Mouse (Mus musculus) embryonic facial prominence, embryonic 12.5 days (tissue): Measurements from ENCODE around the gene Gm14151. TPM values are rescaled to one million over a fixed set of nuclear protein-coding genes. Genes with fewer than 3 reads are reported as not detected.
"Not testable (repeated sequence)": the region's sequence is repeated elsewhere in the genome, so short reads cannot be mapped to it uniquely, and the experiment has no call there.

Source experiments
- ATAC-seq: fragments of 200-750 bp; cut with Nextera tagmentation; 2 replicates; pipeline ENCODE4 v1.8.0; 2017; ENCODE audit not compliant: insufficient number of reproducible peaks, insufficient read depth, low FRiP score, low TSS enrichment
- H3K27ac ChIP-seq: fragments of 300-500 bp; sonication (generic); 2 replicates; pipeline ENCODE4 v1.5.1; 2016; ENCODE audit warnings: mild to moderate bottlenecking
- H3K27me3 ChIP-seq: fragments of 300-500 bp; sonication (generic); 2 replicates; pipeline ENCODE4 v1.6.1; 2016; ENCODE audit warnings: mild to moderate bottlenecking, moderate library complexity
- H3K36me3 ChIP-seq: fragments of 300-500 bp; sonication (generic); 2 replicates; pipeline ENCODE4 v1.6.1; 2016; ENCODE audit warnings: mild to moderate bottlenecking
- H3K4me1 ChIP-seq: fragments of 300-500 bp; sonication (generic); 2 replicates; pipeline ENCODE4 v1.6.1; 2016
- H3K4me2 ChIP-seq: fragments of 300-500 bp; sonication (generic); replicated peaks from 2 replicates; pipeline ENCODE4 v1.6.1; 2016; ENCODE audit warnings: mild to moderate bottlenecking, moderate library complexity
- H3K4me3 ChIP-seq: fragments of 300-500 bp; sonication (generic); 2 replicates; pipeline ENCODE4 v1.5.1; 2016; ENCODE audit warnings: mild to moderate bottlenecking
- H3K9ac ChIP-seq: fragments of 300-500 bp; sonication (generic); 2 replicates; pipeline ENCODE4 v1.6.1; 2016; ENCODE audit warnings: mild to moderate bottlenecking, moderate library complexity
- H3K9me3 ChIP-seq: fragments of 300-500 bp; sonication (generic); 2 replicates; pipeline ENCODE4 v1.6.1; 2016; ENCODE audit warnings: mild to moderate bottlenecking, moderate library complexity
- WGBS: fragments of 180-500 bp; shearing (Covaris S2); methylation state at CpG from one replicate; pipeline ENCODE4 v1.1.7; 2016; 5-methylcytosine and 5-hydroxymethylcytosine counted together
- polyA plus RNA-seq: library from polyadenylated mRNA; unstranded; fragments of >200 nt; fragmentation: Nextera tagmentation; extraction: Ambion mirVana; gene quantifications from 2 replicates; pipeline ENCODE4 v1.2.1, GENCODE M21; 2016

Gm14151 gene
- not detected in 2 replicates for polyA plus RNA-seq

DNA sequence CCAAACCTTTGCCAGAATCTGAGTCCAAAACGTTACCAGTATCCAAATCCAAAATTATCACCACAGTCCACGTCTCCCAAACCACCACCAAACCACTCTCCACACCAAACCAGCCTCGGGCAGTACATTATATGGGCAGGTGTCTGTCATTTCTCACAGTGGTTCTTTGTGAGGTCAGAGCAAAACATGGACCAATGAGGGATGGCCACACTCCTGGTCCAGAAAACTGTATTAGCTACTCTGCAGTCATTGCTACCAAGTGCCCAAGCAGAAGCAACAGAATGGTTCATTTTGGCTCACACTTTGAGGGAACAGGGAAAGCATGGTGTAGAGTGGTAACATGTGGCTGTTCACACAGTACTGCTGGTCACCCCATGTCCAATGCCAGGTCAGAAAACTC, at the start of gene Gm14151:
Gm14151 (minus strand) TSS at position 101 of the 400 bp plus-strand sequence.
- WGBS: no CpG with 5 or more reads among the region's 3 CpGs
- not testable (repeated sequence) for H3K27ac ChIP-seq, H3K9me3 ChIP-seq, H3K36me3 ChIP-seq, H3K4me2 ChIP-seq, H3K9ac ChIP-seq, H3K4me1 ChIP-seq, H3K27me3 ChIP-seq, H3K4me3 ChIP-seq, ATAC-seq

DNA sequence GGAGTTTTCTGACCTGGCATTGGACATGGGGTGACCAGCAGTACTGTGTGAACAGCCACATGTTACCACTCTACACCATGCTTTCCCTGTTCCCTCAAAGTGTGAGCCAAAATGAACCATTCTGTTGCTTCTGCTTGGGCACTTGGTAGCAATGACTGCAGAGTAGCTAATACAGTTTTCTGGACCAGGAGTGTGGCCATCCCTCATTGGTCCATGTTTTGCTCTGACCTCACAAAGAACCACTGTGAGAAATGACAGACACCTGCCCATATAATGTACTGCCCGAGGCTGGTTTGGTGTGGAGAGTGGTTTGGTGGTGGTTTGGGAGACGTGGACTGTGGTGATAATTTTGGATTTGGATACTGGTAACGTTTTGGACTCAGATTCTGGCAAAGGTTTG, 5.8 kb upstream of the Gm14151 start, which contains the start of gene Gm14147:
Gm14147 (plus strand) TSS at position 301 of the 400 bp plus-strand sequence.
- not testable (repeated sequence) for ATAC-seq, H3K27ac ChIP-seq, H3K36me3 ChIP-seq, H3K27me3 ChIP-seq, H3K9me3 ChIP-seq, H3K4me1 ChIP-seq, H3K4me3 ChIP-seq, H3K9ac ChIP-seq, H3K4me2 ChIP-seq
- no CpG with 5 or more reads among the region's 3 CpGs for WGBS

DNA sequence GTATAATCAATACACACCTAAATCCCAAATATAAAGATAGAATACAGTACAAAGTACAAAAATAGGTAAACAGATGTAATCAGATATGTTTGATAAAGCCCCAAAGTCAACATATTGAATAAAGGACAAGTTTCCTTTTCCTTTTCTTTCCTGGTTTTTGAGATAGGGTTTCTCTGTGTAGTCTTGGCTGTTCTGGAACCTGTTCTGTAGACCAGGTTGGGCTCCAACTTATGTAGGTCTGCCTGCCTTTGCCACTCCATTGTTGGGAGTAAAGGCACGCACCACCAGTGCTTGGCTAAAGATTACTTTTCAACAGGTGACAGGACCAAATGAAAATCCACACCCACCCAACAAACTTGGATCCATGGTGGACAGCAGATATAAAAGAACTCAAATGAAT, 35.5 kb downstream of the Gm14151 start:
- Histone ChIP-seq H3K27me3 (no peaks in the 10 kb centered on the region), H3K4me3 (no peak overlapping the region), H3K4me1 (no peaks in the 10 kb centered on the region), H3K4me2 (no peak overlapping the region), H3K36me3 (no peaks in the 10 kb centered on the region), H3K9ac (no peak overlapping the region), H3K9me3 (no peaks in the 10 kb centered on the region), H3K27ac (no peak overlapping the region)
- 85% methylated on average over 1 of the region's 1 CpGs for WGBS
- no peak for ATAC-seq

DNA sequence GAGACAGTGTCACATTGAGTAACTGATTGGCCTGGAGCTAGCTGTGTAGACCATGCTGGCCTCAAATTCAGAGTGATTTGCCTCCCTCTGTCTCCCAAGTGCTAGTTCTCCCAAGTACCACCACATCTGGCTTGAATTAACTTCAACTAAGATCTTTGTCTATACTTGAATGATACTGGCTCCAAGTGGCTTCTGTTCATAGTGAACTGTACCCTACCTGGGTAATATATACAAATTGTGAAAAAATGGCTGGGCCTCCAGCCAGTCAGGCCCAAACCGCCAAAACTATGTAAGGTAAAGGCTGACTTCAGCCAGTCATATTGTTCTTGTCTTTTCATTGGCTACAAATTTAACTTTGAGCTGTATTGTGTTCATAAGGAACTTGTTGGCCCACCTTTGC, 51.7 kb downstream of the Gm14151 start:
- H3K27ac ChIP-seq: no peak overlapping the region
- no peak overlapping the region for H3K4me2 ChIP-seq
- H3K9ac ChIP-seq: no peak overlapping the region
- no peak overlapping the region for H3K4me3 ChIP-seq
- H3K4me1 ChIP-seq: peaks cover 10% of the 10 kb centered on the region
- H3K27me3 ChIP-seq: no peaks in the 10 kb centered on the region
- ATAC-seq: no peak
- H3K9me3 ChIP-seq: no peaks in the 10 kb centered on the region
- WGBS: 95% methylated on average over 1 of the region's 1 CpGs
- H3K36me3 ChIP-seq: no peaks in the 10 kb centered on the region

DNA sequence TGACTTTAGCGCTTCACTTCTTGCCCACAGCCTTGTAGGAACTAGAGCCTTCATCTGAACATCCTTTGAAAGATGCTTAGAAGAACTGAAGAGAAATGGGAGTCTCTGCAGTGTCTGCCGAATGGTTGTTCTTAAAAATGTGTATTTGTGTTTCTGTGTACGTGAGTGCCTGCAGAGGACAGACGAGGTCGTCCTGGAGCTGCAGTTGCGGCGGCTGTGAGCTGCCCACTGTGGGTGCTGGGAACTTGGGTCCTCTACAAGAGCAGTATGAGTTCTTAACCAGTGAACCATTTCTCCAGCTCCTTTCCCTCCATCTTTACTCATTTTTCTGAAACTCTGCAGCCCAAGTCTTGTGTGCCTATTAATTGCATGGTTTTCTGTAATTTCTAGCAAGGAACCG, 52.4 kb downstream of the Gm14151 start:
- 52% methylated on average over 8 of the region's 8 CpGs for WGBS
- H3K4me1 ChIP-seq: peaks cover 10% of the 10 kb centered on the region
- H3K4me2 ChIP-seq: peak overlapping the region; percentile 69
- peak overlapping the region; percentile 36; the same call in 1 of the 2 replicates for H3K27ac ChIP-seq
- ATAC-seq: peak; percentile 22; the same call in 1 of the 2 replicates
- no peaks in the 10 kb centered on the region for H3K27me3 ChIP-seq
- peak overlapping the region; percentile 81 for H3K4me3 ChIP-seq
- H3K9ac ChIP-seq: peak overlapping the region; percentile 57
- H3K9me3 ChIP-seq: no peaks in the 10 kb centered on the region
- no peaks in the 10 kb centered on the region for H3K36me3 ChIP-seq

DNA sequence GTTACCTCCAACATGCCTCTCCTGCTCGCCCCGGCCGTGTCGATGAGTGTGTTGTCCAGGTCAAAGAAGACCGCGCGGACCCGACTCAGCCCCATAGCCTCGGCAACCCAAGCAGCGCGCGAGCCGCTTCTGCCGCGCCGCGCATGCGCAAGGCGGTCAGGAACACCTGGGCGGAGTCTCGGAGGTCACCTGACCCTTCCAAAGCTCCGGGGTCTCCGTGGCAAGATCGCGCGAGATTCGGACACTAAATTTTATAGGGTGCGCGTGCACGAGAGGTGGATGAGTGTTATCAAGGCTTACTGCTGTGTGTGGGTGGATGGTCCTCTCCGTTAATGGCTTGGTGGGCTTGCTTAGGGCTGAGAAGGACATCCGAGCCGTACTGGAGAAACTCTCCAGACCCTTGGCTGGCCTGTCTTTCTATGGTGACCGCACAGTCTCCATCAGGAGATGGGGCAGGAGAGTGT, 52.9 kb downstream of the Gm14151 start, which contains the start of the genes Ninl and Nanp:
Ninl (minus strand) TSS at position 151 of the 464 bp plus-strand sequence.
Nanp (minus strand) TSS at position 167 of the 464 bp plus-strand sequence.
- H3K9me3 ChIP-seq: no peaks in the 10 kb centered on the region
- 2% methylated on average over 34 of the region's 34 CpGs for WGBS
- peak within 1 kb of the TSS; percentile 86 for H3K27ac ChIP-seq

DNA sequence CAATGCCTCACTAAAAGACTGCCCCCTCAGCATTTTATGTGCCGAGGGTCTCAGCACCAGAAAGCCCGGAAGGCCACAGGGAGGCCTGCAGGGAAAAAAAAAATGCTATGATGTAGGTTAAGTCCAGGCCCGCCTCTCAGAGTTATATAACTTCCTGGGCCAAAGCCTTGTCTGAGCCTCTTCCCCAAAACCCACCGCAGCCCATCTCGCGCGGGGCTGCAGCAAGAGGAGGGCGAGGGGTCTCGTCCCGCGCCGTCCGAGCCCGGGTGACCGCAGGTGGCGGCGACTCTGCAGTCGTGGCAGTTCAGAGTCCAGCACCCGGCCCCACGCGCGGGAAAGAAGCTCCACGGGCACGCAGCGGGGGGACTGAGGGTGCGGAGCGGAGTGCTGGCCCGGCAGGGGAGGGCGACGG, 53.3 kb downstream of the Gm14151 start:
- peak; percentile 55 for ATAC-seq
- peak overlapping the region; percentile 91 for H3K9ac ChIP-seq
- peak overlapping the region; percentile 86 for H3K27ac ChIP-seq
- peak overlapping the region; percentile 81 for H3K4me3 ChIP-seq
- peaks cover 10% of the 10 kb centered on the region for H3K4me1 ChIP-seq
- H3K36me3 ChIP-seq: 0 out of 2 replicates have a peak, but pooled peaks cover 4% of the 10 kb centered on the region
- no peaks in the 10 kb centered on the region for H3K27me3 ChIP-seq
- no peaks in the 10 kb centered on the region for H3K9me3 ChIP-seq
- peak overlapping the region; percentile 69 for H3K4me2 ChIP-seq
- WGBS: under 1% methylated on average over 30 of the region's 30 CpGs

More for the DNA sequence above, 52.9 kb downstream of the Gm14151 start, which contains the start of the genes Ninl and Nanp:
- peak within 1 kb of the TSS; percentile 91 for H3K9ac ChIP-seq
- peaks cover 10% of the 10 kb centered on the region for H3K4me1 ChIP-seq
- H3K4me2 ChIP-seq: peak within 1 kb of the TSS; percentile 69
- peak within 1 kb of the TSS; percentile 81 for H3K4me3 ChIP-seq
- H3K36me3 ChIP-seq: 0 out of 2 replicates have a peak, but pooled peaks cover 3% of the 10 kb centered on the region
- no peaks in the 10 kb centered on the region for H3K27me3 ChIP-seq
- ATAC-seq: peak; percentile 88

DNA sequence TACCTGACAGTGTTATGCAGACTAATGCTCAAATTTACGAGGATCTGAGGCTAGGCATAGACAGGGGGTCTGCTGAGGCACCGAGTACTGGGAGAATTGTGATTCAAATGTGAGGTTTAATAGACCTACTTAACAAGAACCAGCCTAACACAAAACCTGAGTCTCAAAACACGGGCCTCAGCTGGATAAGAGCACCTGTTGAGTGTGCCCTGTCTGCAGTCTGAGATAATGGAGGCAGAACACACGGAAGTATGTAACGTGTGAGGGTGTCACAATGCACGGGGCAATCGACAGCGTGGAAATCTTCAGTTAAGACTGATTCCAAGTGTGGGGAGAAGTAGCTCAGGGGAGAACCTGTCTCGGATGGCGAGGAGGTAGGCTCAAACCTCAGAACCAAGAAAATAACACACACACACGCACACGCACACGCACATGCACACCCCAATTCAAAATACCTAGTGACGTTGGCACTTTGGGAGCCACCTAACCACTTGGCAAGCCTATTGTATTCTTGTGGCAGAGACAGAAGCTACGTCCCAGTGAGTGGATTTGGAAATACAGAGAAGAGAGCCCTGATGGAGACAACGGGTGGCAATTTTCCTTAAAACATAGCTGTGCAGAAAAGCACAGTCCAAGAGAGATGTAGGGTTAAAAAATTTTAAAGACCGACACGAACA, 54.1 kb downstream of the Gm14151 start:
- H3K27ac ChIP-seq: no peak overlapping the region

DNA sequence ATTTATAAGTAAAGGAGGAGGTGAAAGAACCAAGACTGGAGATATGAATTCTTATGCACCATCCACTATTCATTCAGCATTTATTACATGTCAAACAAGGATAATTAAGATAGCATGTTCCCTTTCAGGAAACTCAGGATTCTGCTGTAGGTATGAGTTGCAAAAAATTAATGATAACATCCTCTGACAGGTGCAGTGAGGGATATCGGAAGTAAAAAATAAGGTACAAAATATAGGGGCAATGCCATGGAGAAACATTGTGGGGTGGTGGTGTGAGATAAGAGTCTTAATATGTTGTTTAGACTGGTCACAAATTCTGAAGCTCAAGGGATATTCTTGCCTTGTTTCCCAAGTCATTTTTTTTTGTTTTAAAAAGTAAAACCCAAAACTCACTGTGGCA, 54.9 kb downstream of the Gm14151 start:
- Histone ChIP-seq H3K36me3 (0 out of 2 replicates have a peak, but pooled peaks cover 4% of the 10 kb centered on the region), H3K9ac (no peak overlapping the region), H3K9me3 (no peaks in the 10 kb centered on the region), H3K4me1 (peaks cover 10% of the 10 kb centered on the region), H3K27me3 (no peaks in the 10 kb centered on the region), H3K4me2 (no peak overlapping the region), H3K27ac (no peak overlapping the region), H3K4me3 (no peak overlapping the region)
- WGBS: 95% methylated on average over 1 of the region's 1 CpGs
- ATAC-seq: no peak

More for the DNA sequence above, 54.1 kb downstream of the Gm14151 start:
- WGBS: 69% methylated on average over 18 of the region's 18 CpGs
- Histone ChIP-seq H3K36me3 (0 out of 2 replicates have a peak, but pooled peaks cover 4% of the 10 kb centered on the region), H3K9ac (peak overlapping the region; percentile 91), H3K4me1 (peaks cover 10% of the 10 kb centered on the region), H3K27me3 (no peaks in the 10 kb centered on the region), H3K4me2 (peak overlapping the region; percentile 69), H3K9me3 (no peaks in the 10 kb centered on the region), H3K4me3 (peak overlapping the region; percentile 81)
- ATAC-seq: no peak

Other genes with a start within 250 kb of the Gm14151 start
- 66.3 and 67.7 TPM in 2 replicates for gene Abhd12, start 187.6 kb downstream of the Gm14151 start, polyA plus RNA-seq
- 58.9 and 59.1 TPM in 2 replicates for gene Gins1, start 186.9 kb downstream of the Gm14151 start, polyA plus RNA-seq
- gene Ninl, start 53.0 kb downstream of the Gm14151 start, polyA plus RNA-seq: 12.3 and 13.7 TPM in 2 replicates
- 48.3 and 52.0 TPM in 2 replicates for gene Nanp, start 53.0 kb downstream of the Gm14151 start, polyA plus RNA-seq
- not detected in 2 replicates for gene Gm14147, start 5.9 kb upstream of the Gm14151 start, polyA plus RNA-seq